Mouse (Mus musculus) C2C12 (cell line): ENCODE data around the gene Stk39. TPM values are rescaled to one million over a fixed set of nuclear protein-coding genes. Genes with fewer than 3 reads are reported as not detected.

ENCODE experiments used
- H3K27me3 ChIP-seq: one replicate; pipeline ENCODE4 v1.6.1; 2011; ENCODE audit not compliant: control insufficient read depth, insufficient read depth, insufficient read length
- H3K36me3 ChIP-seq: one replicate; pipeline ENCODE4 v1.6.1; 2011; ENCODE audit not compliant: control insufficient read depth, insufficient read depth
- H3K4me3 ChIP-seq: one replicate; pipeline ENCODE4 v1.5.1; 2011; ENCODE audit warnings: mild to moderate bottlenecking, control low read depth; ENCODE audit not compliant: poor library complexity, insufficient read depth, severe bottlenecking
- H3K79me2 ChIP-seq: one replicate; pipeline ENCODE4 v1.6.1; 2011; ENCODE audit not compliant: control insufficient read depth, insufficient read depth
- H3K79me3 ChIP-seq: one replicate; pipeline ENCODE4 v1.6.1; 2011; ENCODE audit warnings: low read depth, control low read depth
- H3ac ChIP-seq: one replicate; pipeline ENCODE3; 2011; ENCODE audit warnings: low read depth; ENCODE audit not compliant: control insufficient read depth, insufficient read length
- CEBPB ChIP-seq: IDR thresholded peaks from one replicate; pipeline ENCODE4 v1.6.1; 2011; ENCODE audit warnings: low read depth, mild to moderate bottlenecking, control low read depth, moderate library complexity
- CTCF ChIP-seq: IDR thresholded peaks from one replicate; pipeline ENCODE4 v1.5.1; 2011; ENCODE audit not compliant: control insufficient read depth, insufficient read depth, insufficient read length
- FOSL1 ChIP-seq: IDR thresholded peaks from one replicate; pipeline ENCODE4 v1.8.0; 2011; ENCODE audit warnings: mild to moderate bottlenecking, low read length; ENCODE audit not compliant: poor library complexity, insufficient read depth, severe bottlenecking
- MAX ChIP-seq: IDR thresholded peaks from one replicate; pipeline ENCODE4 v1.6.1; 2011; ENCODE audit warnings: mild to moderate bottlenecking, control low read depth
- MYOD1 ChIP-seq: IDR thresholded peaks from one replicate; pipeline ENCODE4 v1.6.1; 2011; ENCODE audit warnings: low read depth; ENCODE audit not compliant: control insufficient read depth, insufficient read length
- MYOG ChIP-seq: IDR thresholded peaks from one replicate; pipeline ENCODE4 v1.6.1; 2011; ENCODE audit not compliant: control insufficient read depth, insufficient read length; ENCODE audit errors: extremely low read depth
- USF1 ChIP-seq: IDR thresholded peaks from one replicate; pipeline ENCODE4 v1.6.1; 2011; ENCODE audit warnings: low read depth, mild to moderate bottlenecking, control low read depth, moderate library complexity
- polyA plus RNA-seq: library from polyadenylated mRNA; unstranded; fragments of >200 nt; fragmentation: generic; extraction: Trizol; gene quantifications from one replicate; pipeline ENCODE4 v1.2.1, GENCODE M21; 2012; ENCODE audit warnings: missing spikeins

Gene Stk39
- polyA plus RNA-seq, 1 experiment, result 11.3 TPM

GRCm38 (mm10) chr2:68304771-68305460 lies 167.2 kb downstream of the Stk39 start:
- Histone ChIP-seq H3K36me3 (peaks cover 5% of the 10 kb centered on the region), H3K27me3 (no peaks in the 10 kb centered on the region), H3K4me3 (no peak overlapping the region), H3K79me2 (no peaks in the 10 kb centered on the region), H3K79me3 (no peaks in the 10 kb centered on the region), H3ac (no peak overlapping the region)
- TF ChIP-seq CTCF (no peak), MYOD1 (no peak), FOSL1 (no peak), USF1 (no peak)

GRCm38 (mm10) chr2:68301811-68302542 lies 170.1 kb downstream of the Stk39 start:
- TF ChIP-seq MAX, result no peak
- TF ChIP-seq FOSL1, result no peak
- no peak for TF ChIP-seq MYOD1
- TF ChIP-seq CEBPB, result no peak
- TF ChIP-seq USF1, result no peak
- no peak for TF ChIP-seq MYOG
- no peak for TF ChIP-seq CTCF
- no peaks in the 10 kb centered on the region for H3K27me3 ChIP-seq
- no peak overlapping the region for H3ac ChIP-seq
- no peaks in the 10 kb centered on the region for H3K79me3 ChIP-seq
- H3K36me3 ChIP-seq, result peaks cover 5% of the 10 kb centered on the region
- no peak overlapping the region for H3K4me3 ChIP-seq
- H3K79me2 ChIP-seq, result no peaks in the 10 kb centered on the region

- TF ChIP-seq CEBPB (no peak), FOSL1 (no peak), USF1 (no peak), MYOD1 (no peak), CTCF (no peak), MYOG (no peak), MAX (no peak)
- H3K36me3 ChIP-seq, result peaks cover 5% of the 10 kb centered on the region
- no peaks in the 10 kb centered on the region for H3K79me3 ChIP-seq
- H3ac ChIP-seq, result no peak overlapping the region
- no peaks in the 10 kb centered on the region for H3K79me2 ChIP-seq
- no peak overlapping the region for H3K4me3 ChIP-seq
- no peaks in the 10 kb centered on the region for H3K27me3 ChIP-seq
Observed at GRCm38 (mm10) chr2:68298356-68298755, 173.7 kb downstream of the Stk39 start.

- Histone ChIP-seq H3K36me3 (peaks cover 5% of the 10 kb centered on the region), H3K79me2 (no peaks in the 10 kb centered on the region), H3K79me3 (no peaks in the 10 kb centered on the region), H3K27me3 (no peaks in the 10 kb centered on the region), H3K4me3 (no peak overlapping the region), H3ac (no peak overlapping the region)
- TF ChIP-seq MYOD1, result no peak
Observed at GRCm38 (mm10) chr2:68297955-68298354, 174.1 kb downstream of the Stk39 start.

- H3K27me3 ChIP-seq, result no peaks in the 10 kb centered on the region
Observed at GRCm38 (mm10) chr2:68296743-68297142, 175.3 kb downstream of the Stk39 start.

More at GRCm38 (mm10) chr2:68296743-68297142, 175.3 kb downstream of the Stk39 start:
- Histone ChIP-seq H3K4me3 (no peak overlapping the region), H3K79me2 (no peaks in the 10 kb centered on the region), H3K79me3 (no peaks in the 10 kb centered on the region), H3ac (no peak overlapping the region), H3K36me3 (no peaks in the 10 kb centered on the region)
- TF ChIP-seq CEBPB (no peak), USF1 (no peak), MYOG (no peak), FOSL1 (no peak), MYOD1 (no peak), MAX (no peak), CTCF (no peak)
